Mouse (Mus musculus) neural tube, embryonic 11.5 days (tissue): ENCODE data around the gene Prrc2b. TPM values are rescaled to one million over a fixed set of nuclear protein-coding genes. Genes with fewer than 3 reads are reported as not detected.

Experiments
- ATAC-seq: fragments of 200-750 bp; cut with Nextera tagmentation; 2 replicates; pipeline ENCODE4 v1.8.0; 2017; ENCODE audit warnings: moderate number of reproducible peaks, mild to moderate bottlenecking, moderate TSS enrichment, moderate library complexity; ENCODE audit not compliant: insufficient read depth, low FRiP score, low TSS enrichment
- DNase-seq: peaks from one replicate; pipeline ENCODE4 v3.0.0-alpha.2; 2015; ENCODE audit warnings: low spot score
- H3K27ac ChIP-seq: fragments of 300-500 bp; sonication (generic); 2 replicates; pipeline ENCODE4 v1.5.1; 2014; ENCODE audit warnings: low read depth, mild to moderate bottlenecking, low read length
- H3K27me3 ChIP-seq: fragments of 300-500 bp; sonication (generic); 2 replicates; pipeline ENCODE4 v1.6.1; 2014; ENCODE audit warnings: mild to moderate bottlenecking, low read length, mixed read lengths; ENCODE audit not compliant: control insufficient read depth, insufficient read depth
- H3K36me3 ChIP-seq: fragments of 300-500 bp; sonication (generic); 2 replicates; pipeline ENCODE4 v1.6.1; 2014; ENCODE audit warnings: mild to moderate bottlenecking, low read length, moderate library complexity, mixed read lengths; ENCODE audit not compliant: control insufficient read depth, insufficient read depth
- H3K4me1 ChIP-seq: fragments of 300-500 bp; sonication (generic); 2 replicates; pipeline ENCODE4 v1.6.1; 2014; ENCODE audit warnings: low read length, mixed read lengths; ENCODE audit not compliant: control insufficient read depth, insufficient read depth
- H3K4me2 ChIP-seq: fragments of 300-500 bp; sonication (generic); 2 replicates; pipeline ENCODE4 v1.6.1; 2014; ENCODE audit warnings: low read depth, mild to moderate bottlenecking, moderate library complexity
- H3K4me3 ChIP-seq: fragments of 300-500 bp; sonication (generic); 2 replicates; pipeline ENCODE4 v1.5.1; 2014; ENCODE audit warnings: low read depth, low read length
- H3K9ac ChIP-seq: fragments of 300-500 bp; sonication (generic); 2 replicates; pipeline ENCODE4 v1.6.1; 2014; ENCODE audit warnings: mild to moderate bottlenecking, low read length
- H3K9me3 ChIP-seq: fragments of 300-500 bp; sonication (generic); 2 replicates; pipeline ENCODE4 v1.6.1; 2016; ENCODE audit warnings: low read length; ENCODE audit not compliant: control insufficient read depth
- WGBS: fragments of 180-500 bp; shearing (Covaris S2); extraction: QIAGEN DNeasy Blood & Tissue Kit; methylation state at CpG from one replicate; pipeline ENCODE4 v1.1.7; 2014; 5-methylcytosine and 5-hydroxymethylcytosine counted together
- polyA plus RNA-seq: library from polyadenylated mRNA; unstranded; fragments of >200 nt; fragmentation: Nextera tagmentation; extraction: Ambion mirVana; gene quantifications from 2 replicates; pipeline ENCODE4 v1.2.1, GENCODE M21; 2014

Gene Prrc2b
- 73.9 and 81.1 TPM in 2 replicates for polyA plus RNA-seq

DNA sequence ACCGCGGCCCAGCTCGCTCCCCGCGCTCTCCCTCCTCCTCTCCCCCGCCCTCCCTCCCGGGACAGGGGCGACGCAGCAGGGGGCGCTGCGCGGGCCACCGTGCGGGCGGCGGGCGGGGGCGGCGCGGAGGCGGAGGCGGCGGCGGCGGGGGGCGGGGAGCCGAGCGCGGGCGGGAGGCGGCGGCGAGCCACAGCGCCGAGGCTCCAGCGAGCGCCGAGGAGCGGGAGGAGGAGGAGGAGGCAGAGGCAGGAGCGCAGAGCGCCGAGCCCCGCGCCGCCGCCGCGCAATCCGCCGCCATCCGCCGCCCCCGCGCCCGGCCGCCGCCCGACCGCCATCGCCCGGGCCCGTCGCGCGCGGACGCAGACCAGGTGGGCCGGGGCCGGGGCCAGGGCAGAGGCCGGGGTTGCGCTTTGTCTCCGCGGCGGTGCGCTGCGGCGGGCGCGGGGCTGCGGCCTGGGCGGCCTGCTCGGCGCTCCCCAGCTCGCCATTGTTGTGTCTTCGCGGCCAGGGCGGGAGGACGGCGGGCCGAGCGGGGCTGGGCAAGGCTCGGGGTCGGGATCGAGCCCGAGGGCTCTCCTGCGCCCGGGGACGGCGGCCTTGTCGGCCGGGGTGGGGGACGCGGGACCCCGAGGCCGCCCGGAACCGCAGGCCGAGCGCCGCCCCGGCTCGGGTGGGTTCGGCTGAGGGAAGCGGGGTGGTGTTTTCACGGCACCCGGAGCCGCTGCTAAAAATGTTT is at the start of gene Prrc2b:
Gene Prrc2b, plus strand, starts transcription at position 159 of the 736 bp plus-strand sequence.
- Histone ChIP-seq H3K9me3 (no peaks in the 10 kb centered on the region), H3K27ac (peak within 1 kb of the TSS; percentile 98), H3K9ac (peak within 1 kb of the TSS; percentile 100), H3K36me3 (no peaks in the 10 kb centered on the region), H3K4me2 (peak within 1 kb of the TSS; percentile 95), H3K4me1 (peaks cover 34% of the 10 kb centered on the region), H3K4me3 (peak within 1 kb of the TSS; percentile 95), H3K27me3 (no peaks in the 10 kb centered on the region)
- WGBS = 1% methylated on average over 55 of the region's 117 CpGs
- DNase-seq (peak; percentile 78), ATAC-seq (peak; percentile 66)

DNA sequence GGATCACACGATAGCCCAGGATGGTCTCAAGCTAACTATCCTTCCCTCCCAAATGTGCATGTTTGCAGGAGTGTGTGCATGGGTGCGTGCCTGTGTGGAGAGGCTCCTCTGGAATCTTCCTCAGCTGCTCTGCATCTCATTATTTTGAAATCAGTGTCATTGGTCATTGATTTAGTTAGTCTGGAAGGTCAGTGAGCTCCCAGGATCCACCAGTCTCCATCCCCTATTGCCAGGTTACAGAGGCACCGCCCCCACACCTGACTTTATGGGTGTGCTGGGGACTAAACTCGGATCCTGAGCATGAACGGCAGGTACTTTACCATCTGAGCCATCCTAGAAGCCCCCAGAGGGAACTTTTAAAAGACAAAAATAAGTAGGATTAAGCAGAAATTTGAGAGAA is 47.9 kb upstream of the Prrc2b start:
- no peak overlapping the region for H3K4me2 ChIP-seq
- peaks cover 11% of the 10 kb centered on the region for H3K4me1 ChIP-seq
- H3K27me3 ChIP-seq = no peaks in the 10 kb centered on the region
- ATAC-seq (no peak), DNase-seq (no peak)
- no peak overlapping the region for H3K9ac ChIP-seq
- H3K27ac ChIP-seq = no peak overlapping the region
- no peak overlapping the region for H3K4me3 ChIP-seq
- H3K9me3 ChIP-seq = no peaks in the 10 kb centered on the region
- WGBS = 52% methylated on average over 5 of the region's 5 CpGs
- no peaks in the 10 kb centered on the region for H3K36me3 ChIP-seq

DNA sequence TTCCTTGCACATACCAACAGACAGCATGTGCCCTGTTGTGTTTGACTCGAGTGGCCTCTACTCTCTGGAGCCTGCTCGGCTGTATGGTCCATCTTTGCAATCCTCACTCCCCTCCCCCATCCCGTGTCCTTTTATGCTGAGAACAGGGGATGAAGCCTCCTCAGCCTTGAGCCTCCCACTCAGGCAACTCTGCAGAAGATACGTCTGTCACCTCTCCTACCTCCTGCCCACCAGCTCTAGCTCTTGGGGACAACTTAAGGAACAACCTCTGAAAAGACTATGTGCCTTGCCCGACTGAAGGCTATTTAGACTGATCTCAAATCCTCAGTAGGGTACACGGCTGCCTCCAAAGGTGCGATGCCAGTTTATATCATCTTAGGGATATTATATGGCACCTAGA is 47.3 kb upstream of the Prrc2b start:
- H3K4me3 ChIP-seq = no peak overlapping the region
- DNase-seq = no peak
- H3K9ac ChIP-seq = no peak overlapping the region
- ATAC-seq = no peak
- H3K4me2 ChIP-seq = no peak overlapping the region
- peaks cover 11% of the 10 kb centered on the region for H3K4me1 ChIP-seq
- no peaks in the 10 kb centered on the region for H3K36me3 ChIP-seq
- no peaks in the 10 kb centered on the region for H3K9me3 ChIP-seq
- WGBS = 77% methylated on average over 7 of the region's 7 CpGs
- no peak overlapping the region for H3K27ac ChIP-seq
- H3K27me3 ChIP-seq = no peaks in the 10 kb centered on the region

DNA sequence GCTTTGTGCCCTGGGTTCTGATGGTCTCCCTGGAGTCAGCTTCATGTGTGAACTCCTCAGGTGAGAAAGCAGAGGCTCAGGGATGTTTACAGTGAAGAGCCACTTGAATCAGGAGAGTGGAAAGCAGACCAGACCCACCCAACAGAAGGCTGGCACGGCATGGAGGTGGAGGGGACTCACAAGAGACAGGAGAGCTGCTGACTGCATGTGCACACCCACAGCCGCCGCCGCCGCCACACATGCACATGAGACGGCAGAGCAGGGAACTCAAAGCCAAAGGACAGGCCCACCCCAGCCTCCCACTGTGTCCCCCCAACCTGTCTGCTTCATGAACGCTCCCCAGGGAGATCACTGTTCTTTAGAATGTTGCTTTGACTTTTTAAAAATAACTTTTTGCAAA is 46.8 kb upstream of the Prrc2b start:
- 93% methylated on average over 7 of the region's 7 CpGs for WGBS
- H3K9ac ChIP-seq = no peak overlapping the region
- H3K27me3 ChIP-seq = no peaks in the 10 kb centered on the region
- H3K4me3 ChIP-seq = no peak overlapping the region
- no peak overlapping the region for H3K27ac ChIP-seq
- H3K9me3 ChIP-seq = no peaks in the 10 kb centered on the region
- no peak overlapping the region for H3K4me2 ChIP-seq
- ATAC-seq (no peak), DNase-seq (no peak)
- H3K36me3 ChIP-seq = no peaks in the 10 kb centered on the region
- H3K4me1 ChIP-seq = peaks cover 11% of the 10 kb centered on the region

DNA sequence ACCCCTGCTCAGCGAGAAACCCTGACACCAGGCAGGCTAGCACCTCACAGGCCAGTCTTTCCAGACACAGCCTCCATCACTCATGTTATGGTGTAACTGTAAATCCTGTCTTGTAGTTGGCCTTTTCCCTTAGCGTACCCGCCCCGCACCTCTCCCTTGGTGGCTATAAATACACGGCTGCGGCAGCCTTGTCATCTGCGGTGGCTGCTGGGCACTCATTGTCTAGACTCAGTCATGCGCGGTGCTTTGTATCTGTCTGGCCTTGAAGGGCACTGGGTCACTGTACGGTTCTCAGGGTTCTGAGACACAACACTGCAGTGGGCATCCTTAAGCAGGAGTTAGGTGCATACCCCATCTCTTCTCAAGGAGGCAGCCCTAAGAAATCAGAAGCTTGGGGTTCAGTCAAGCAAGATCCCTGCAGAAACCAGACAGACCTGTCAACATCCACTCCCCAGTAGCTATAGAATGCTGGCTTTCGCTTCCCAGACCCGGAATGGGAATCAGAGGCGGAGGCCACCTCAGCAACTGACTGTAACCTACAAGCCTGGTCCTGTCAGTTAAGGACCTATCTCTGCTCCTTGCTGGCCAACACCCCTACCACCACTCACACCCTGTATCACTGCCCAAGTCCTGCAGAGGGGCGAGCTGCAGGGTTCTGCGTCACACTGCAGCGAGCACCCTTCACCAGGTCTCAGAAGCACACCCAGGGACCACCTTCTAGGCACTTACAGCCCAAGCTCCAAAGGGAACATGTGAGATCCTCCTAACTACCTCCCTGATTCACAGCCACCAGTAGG is 45.6 kb upstream of the Prrc2b start:
- H3K27me3 ChIP-seq = no peaks in the 10 kb centered on the region
- H3K9me3 ChIP-seq = no peaks in the 10 kb centered on the region
- no peaks in the 10 kb centered on the region for H3K36me3 ChIP-seq
- peak; percentile 54 for DNase-seq
- no peak overlapping the region for H3K4me3 ChIP-seq
- 61% methylated on average over 16 of the region's 16 CpGs for WGBS
- H3K4me2 ChIP-seq = no peak overlapping the region
- peak; percentile 41; the same call in 1 of the 2 replicates for ATAC-seq
- peak overlapping the region; percentile 70 for H3K27ac ChIP-seq
- H3K9ac ChIP-seq = 0 out of 2 replicates have a peak overlapping the region, but pooled peaks have one; percentile 22
- peaks cover 11% of the 10 kb centered on the region for H3K4me1 ChIP-seq

DNA sequence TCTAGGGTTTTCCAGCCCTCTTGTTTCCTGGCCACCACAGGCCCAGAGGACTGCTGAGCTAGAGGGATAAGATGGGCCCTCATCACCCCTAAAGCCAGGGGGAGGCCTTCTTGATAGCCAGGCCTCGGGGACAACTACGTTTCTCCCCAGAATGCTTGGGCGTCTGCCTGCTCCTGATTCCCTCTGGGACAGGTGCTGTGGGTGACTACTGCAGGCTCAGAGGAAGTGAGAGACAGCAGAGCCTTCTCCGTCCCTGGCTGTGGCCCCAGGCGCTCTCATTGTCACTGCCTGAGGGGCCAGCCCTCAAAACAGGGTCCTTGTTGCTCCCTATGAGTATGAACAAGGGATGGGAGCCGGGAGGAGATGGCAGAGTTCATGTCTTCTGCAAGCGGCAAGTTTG is 45.0 kb upstream of the Prrc2b start:
- Histone ChIP-seq H3K27ac (peak overlapping the region; percentile 70), H3K4me3 (no peak overlapping the region), H3K4me2 (no peak overlapping the region), H3K27me3 (no peaks in the 10 kb centered on the region), H3K36me3 (no peaks in the 10 kb centered on the region), H3K4me1 (peaks cover 11% of the 10 kb centered on the region), H3K9me3 (no peaks in the 10 kb centered on the region), H3K9ac (0 out of 2 replicates have a peak overlapping the region, but pooled peaks have one; percentile 22)
- WGBS = 76% methylated on average over 7 of the region's 7 CpGs
- ATAC-seq (no peak), DNase-seq (no peak)

DNA sequence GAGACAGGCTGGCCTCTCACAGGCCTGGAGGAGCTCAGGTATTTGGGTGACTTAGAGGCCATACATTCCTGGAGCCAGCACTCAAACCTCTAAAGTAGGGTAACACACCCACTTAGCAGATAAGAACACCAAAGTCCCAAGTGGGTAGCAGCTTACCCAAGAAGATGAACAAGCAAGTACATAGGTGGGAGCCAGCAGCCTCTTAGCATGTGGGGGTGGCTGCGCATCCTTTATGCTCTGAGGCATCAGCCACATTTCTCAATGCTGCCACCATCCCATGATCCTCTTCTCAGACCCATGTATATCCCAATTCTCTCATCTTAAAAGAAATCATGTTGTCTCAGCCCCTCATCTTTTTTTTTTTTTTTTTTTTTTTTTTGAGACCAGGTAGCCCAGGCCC is 39.6 kb upstream of the Prrc2b start:
- H3K36me3 ChIP-seq = no peaks in the 10 kb centered on the region
- no peaks in the 10 kb centered on the region for H3K9me3 ChIP-seq
- H3K27ac ChIP-seq = no peak overlapping the region
- no peak overlapping the region for H3K4me2 ChIP-seq
- H3K4me1 ChIP-seq = no peaks in the 10 kb centered on the region
- 85% methylated on average over 1 of the region's 1 CpGs for WGBS
- H3K4me3 ChIP-seq = no peak overlapping the region
- no peak for DNase-seq
- no peaks in the 10 kb centered on the region for H3K27me3 ChIP-seq
- H3K9ac ChIP-seq = no peak overlapping the region
- ATAC-seq = no peak

DNA sequence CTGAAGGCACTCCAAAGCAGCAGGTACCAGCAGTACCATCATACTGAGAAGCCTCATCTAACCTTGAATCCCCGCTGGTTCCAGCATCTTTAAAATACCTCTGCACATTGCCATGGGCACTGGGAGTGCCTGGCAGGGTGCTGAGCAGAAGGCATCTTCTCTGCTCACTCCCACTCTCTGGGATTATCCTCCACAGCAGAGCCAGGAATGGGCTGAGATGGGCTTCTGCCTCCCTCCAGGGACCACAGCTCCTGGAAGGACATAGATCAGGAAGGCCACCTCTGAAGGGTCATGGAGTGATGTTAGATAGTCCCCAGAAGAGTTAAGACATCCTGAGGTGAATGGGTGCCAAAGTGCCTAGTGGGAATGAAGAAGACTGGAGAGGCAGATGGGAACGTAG is 38.3 kb upstream of the Prrc2b start:
- Histone ChIP-seq H3K27me3 (no peaks in the 10 kb centered on the region), H3K27ac (no peak overlapping the region), H3K9ac (no peak overlapping the region), H3K4me1 (no peaks in the 10 kb centered on the region), H3K36me3 (no peaks in the 10 kb centered on the region), H3K4me2 (no peak overlapping the region), H3K9me3 (no peaks in the 10 kb centered on the region), H3K4me3 (no peak overlapping the region)
- no peak for DNase-seq
- ATAC-seq = no peak
- WGBS = 85% methylated on average over 2 of the region's 2 CpGs
